Mouse (Mus musculus) testis, adult 2 months (tissue): ENCODE data around the gene Add3. TPM values are rescaled to one million over a fixed set of nuclear protein-coding genes. Genes with fewer than 3 reads are reported as not detected.

ENCODE experiments used
- H3K27ac ChIP-seq: fragments of 200-500 bp; 2 replicates; pipeline ENCODE4 v1.5.1; 2012; ENCODE audit warnings: low read depth, low read length; ENCODE audit not compliant: control insufficient read depth, insufficient read depth
- H3K27me3 ChIP-seq: fragments of 200-500 bp; 2 replicates; pipeline ENCODE4 v1.6.1; 2012; ENCODE audit warnings: mild to moderate bottlenecking, low read length, moderate library complexity; ENCODE audit not compliant: control insufficient read depth, insufficient read depth
- H3K36me3 ChIP-seq: fragments of 200-500 bp; 2 replicates; pipeline ENCODE4 v1.6.1; 2012; ENCODE audit warnings: mild to moderate bottlenecking, low read length; ENCODE audit not compliant: control insufficient read depth, insufficient read depth
- H3K4me1 ChIP-seq: fragments of 200-500 bp; 2 replicates; pipeline ENCODE4 v1.6.1; 2012; ENCODE audit warnings: low read length; ENCODE audit not compliant: control insufficient read depth, insufficient read depth
- H3K4me3 ChIP-seq: fragments of 200-500 bp; 2 replicates; pipeline ENCODE4 v1.5.1; 2012; ENCODE audit warnings: low read depth, mild to moderate bottlenecking, low read length, moderate library complexity, mixed read lengths; ENCODE audit not compliant: control insufficient read depth
- CTCF ChIP-seq: fragments of 200-500 bp; IDR thresholded peaks from 2 replicates; pipeline ENCODE4 v1.5.1; 2012; ENCODE audit warnings: low read depth, mild to moderate bottlenecking, inconsistent platforms, low read length, moderate library complexity; ENCODE audit not compliant: control insufficient read depth, insufficient read depth, insufficient replicate concordance
- POLR2A ChIP-seq: fragments of 200-500 bp; IDR thresholded peaks from 2 replicates; pipeline ENCODE4 v1.6.1; 2012; ENCODE audit warnings: low read depth, mild to moderate bottlenecking, inconsistent platforms, low read length, moderate library complexity; ENCODE audit not compliant: control insufficient read depth
- polyA plus RNA-seq: library from polyadenylated mRNA; depleted of rRNA; stranded (reverse); fragments of >200 nt; gene quantifications from 2 replicates; pipeline ENCODE4 v1.2.3, GENCODE M21; 2012

Gene Add3
- polyA plus RNA-seq, 1 experiment = 29.0 TPM

GRCm38 (mm10) chr19:53136336-53137090 is 3.7 kb upstream of the Add3 start:
- H3K4me1 ChIP-seq = peaks cover 5% of the 10 kb centered on the region
- TF ChIP-seq POLR2A (no peak), CTCF (no peak)

DNA sequence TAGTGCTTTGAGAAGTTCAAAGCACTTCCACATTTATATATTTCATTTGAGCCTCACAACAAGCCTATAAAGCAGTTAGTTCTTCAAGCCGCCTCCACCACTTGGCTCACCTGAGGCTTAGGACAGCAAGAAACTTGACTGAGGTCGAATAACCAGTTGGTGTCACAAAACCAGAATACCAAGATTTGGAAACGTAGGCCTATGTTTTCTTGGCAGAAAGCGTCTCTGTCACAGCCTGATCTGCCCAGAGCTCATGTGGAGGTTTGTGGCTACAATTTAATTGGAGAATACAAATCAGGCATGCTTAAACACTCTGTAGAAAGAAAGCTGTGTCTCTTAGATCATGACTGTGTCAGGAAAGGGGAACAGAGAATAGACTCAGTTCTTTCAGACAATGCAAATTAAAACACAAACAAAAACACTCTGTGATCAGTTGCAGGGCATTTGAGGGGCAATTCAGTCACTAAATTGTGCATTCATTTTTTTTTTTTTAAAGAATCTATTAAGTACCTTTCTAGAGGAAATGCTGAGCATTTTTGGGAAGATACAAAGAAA is 3.0 kb upstream of the Add3 start:
- Histone ChIP-seq H3K36me3 (no peaks in the 10 kb centered on the region), H3K27ac (no peak overlapping the region), H3K4me3 (no peak overlapping the region), H3K4me1 (peaks cover 11% of the 10 kb centered on the region), H3K27me3 (no peaks in the 10 kb centered on the region)
- no peak for TF ChIP-seq CTCF
- no peak for TF ChIP-seq POLR2A

More at GRCm38 (mm10) chr19:53136336-53137090, 3.7 kb upstream of the Add3 start:
- Histone ChIP-seq H3K27ac (no peak overlapping the region), H3K4me3 (no peak overlapping the region), H3K36me3 (no peaks in the 10 kb centered on the region), H3K27me3 (no peaks in the 10 kb centered on the region)

DNA sequence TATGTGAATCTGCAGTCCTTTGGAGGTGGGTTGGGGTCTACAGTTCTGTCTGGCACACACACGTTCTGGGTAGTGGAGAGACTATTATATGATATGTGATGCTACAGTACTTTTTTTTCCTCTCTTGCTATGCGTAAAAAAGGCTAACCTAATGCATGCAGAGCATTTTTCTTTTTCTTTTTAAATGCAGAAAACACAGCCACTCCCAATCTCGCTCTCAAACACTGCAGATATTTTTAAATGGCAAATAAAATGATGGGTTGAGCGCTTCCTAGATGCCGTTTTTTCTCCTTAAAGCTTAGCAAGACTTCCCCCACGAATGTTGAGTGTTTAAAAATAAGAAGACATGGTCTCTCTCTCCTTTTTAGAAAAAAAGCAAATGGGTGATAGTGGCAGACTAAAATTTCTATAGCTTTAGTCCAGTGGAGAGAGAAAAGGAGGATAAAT is 584 bp downstream of the Add3 start:
- no peaks in the 10 kb centered on the region for H3K36me3 ChIP-seq
- no peaks in the 10 kb centered on the region for H3K27me3 ChIP-seq
- peak overlapping the region; percentile 97 for H3K4me3 ChIP-seq
- H3K27ac ChIP-seq = peak overlapping the region; percentile 84
- peaks cover 11% of the 10 kb centered on the region for H3K4me1 ChIP-seq
- TF ChIP-seq CTCF = no peak
- no peak for TF ChIP-seq POLR2A

DNA sequence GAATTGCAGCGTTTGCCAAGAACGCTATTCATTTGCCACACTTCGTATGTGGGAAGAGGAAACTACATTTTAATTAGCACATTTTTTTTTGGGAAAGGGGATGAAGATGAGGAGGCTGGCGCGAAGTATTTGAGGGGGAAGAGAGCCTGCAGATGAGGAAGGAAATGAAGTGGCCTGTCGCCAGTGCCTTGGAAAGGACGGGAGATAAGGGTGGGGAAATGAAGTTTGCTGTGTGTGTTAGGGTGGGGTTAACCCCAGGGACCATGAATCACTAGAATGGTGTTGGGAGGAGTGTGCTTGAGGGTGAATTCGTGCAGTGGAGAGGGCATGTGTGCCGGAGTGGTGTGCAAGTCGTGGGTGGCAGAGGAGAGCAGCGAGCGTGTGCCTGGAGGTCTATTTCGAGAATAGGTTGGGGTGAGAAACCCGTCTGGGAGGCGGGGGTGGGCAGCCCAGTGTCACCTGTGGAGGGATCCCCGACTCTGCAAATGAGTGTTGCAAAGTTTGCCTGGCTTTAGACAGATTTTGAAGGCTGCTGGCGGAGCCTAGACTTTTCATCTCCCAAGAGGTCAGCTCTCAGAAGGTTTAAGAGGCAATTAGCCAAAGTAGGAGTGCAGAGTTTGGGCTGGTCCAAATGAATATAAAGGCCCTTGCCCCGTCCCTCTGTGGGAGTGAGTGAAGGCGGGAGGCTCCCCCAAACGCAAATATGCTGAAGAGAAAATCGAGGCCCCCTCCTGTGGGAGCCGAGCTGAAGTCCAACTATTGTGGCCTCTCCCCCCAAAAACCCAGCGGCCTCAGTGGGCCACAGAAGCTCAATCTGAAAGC is 1.2 kb downstream of the Add3 start:
- Histone ChIP-seq H3K4me1 (peaks cover 11% of the 10 kb centered on the region), H3K27me3 (no peaks in the 10 kb centered on the region), H3K4me3 (peak overlapping the region; percentile 97), H3K36me3 (no peaks in the 10 kb centered on the region), H3K27ac (peak overlapping the region; percentile 84)
- TF ChIP-seq CTCF (no peak), POLR2A (peak; percentile 29; the same call in 1 of the 2 replicates)

- TF ChIP-seq CTCF = peak; percentile 46; the same call in 1 of the 2 replicates
- TF ChIP-seq POLR2A = peak; percentile 99
- Histone ChIP-seq H3K4me3 (peak overlapping the region; percentile 97), H3K27me3 (no peaks in the 10 kb centered on the region), H3K27ac (peak overlapping the region; percentile 95), H3K4me1 (peaks cover 13% of the 10 kb centered on the region), H3K36me3 (no peaks in the 10 kb centered on the region)
Measured at GRCm38 (mm10) chr19:53142190-53143107, 2.2 kb downstream of the Add3 start.

- no peaks in the 10 kb centered on the region for H3K36me3 ChIP-seq
- H3K27me3 ChIP-seq = no peaks in the 10 kb centered on the region
- peak overlapping the region; percentile 97 for H3K4me3 ChIP-seq
- H3K4me1 ChIP-seq = peaks cover 13% of the 10 kb centered on the region
- TF ChIP-seq CTCF (no peak), POLR2A (no peak)
- H3K27ac ChIP-seq = peak overlapping the region; percentile 95
Measured at GRCm38 (mm10) chr19:53143108-53143971, 3.1 kb downstream of the Add3 start.
